22 mouse cellular contexts compared by ENCODE assay signal in the genomic region with DNA sequence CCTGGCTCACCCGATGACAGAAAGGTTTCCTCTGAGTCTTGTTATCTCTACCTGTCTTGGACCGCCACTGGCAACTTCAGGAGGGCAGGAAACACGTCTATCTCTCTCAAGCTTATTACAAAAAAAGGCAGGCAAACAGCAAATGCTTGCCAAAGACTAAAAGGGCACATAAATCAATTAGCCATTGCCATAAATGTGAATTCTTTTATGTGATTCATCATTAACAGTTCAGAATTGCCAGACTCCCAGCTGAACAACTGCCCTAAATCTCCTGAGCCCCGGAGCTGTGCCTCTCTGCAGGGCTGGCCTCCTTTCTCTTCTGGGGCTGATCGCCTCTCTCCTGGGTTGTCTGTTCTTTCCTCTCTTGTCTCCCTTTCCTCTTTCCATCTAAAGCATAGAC.
DNase-seq lines count a peak whose midpoint lies in the region; ATAC-seq lines count a peak whose summit lies in the region.
"Had no signal": no experiment of that assay in that cellular context is flagged by ENCODE, and none has a peak within 500 bp of the region (broad histone marks: within the 10 kb centered on the region; RNA-seq: fewer than 3 reads in every experiment).

No protein-coding gene starts in this region.

- H3K27ac ChIP-seq in heart, embryonic 12.5 days (ENCODE audit: poor library complexity, severe bottlenecking) = no peak overlapping the region
- peak overlapping the region; percentile 7; the same call in 1 of the 2 replicates for H3K27ac ChIP-seq in limb, embryonic 10.5 days
- H3K27ac ChIP-seq in forebrain, embryonic 14.5 days (ENCODE audit: low read depth, low read length) = no peak overlapping the region
- H3K27ac ChIP-seq: embryonic facial prominence, embryonic 12.5 days; forebrain, embryonic 12.5 days; heart, embryonic 13.5 days; hindbrain, embryonic 15.5 days had no signal

- no peak for ATAC-seq in heart, embryonic 12.5 days (ENCODE audit: insufficient number of reproducible peaks, low FRiP score)
- no peak for ATAC-seq in forebrain, embryonic 14.5 days
- ATAC-seq: forebrain, postnatal 0 days; intestine, embryonic 16.5 days had no signal

- WGBS in heart, embryonic 12.5 days = 16% methylated on average over 5 of the region's 5 CpGs
- 27% methylated on average over 5 of the region's 5 CpGs for WGBS in limb, embryonic 10.5 days
- 59% methylated on average over 5 of the region's 5 CpGs for WGBS in forebrain, embryonic 14.5 days

- no peak overlapping the region for H3K4me3 ChIP-seq in heart, embryonic 12.5 days
- no peak overlapping the region for H3K4me3 ChIP-seq in limb, embryonic 10.5 days
- H3K4me3 ChIP-seq in forebrain, embryonic 14.5 days (ENCODE audit: low read depth, low read length) = no peak overlapping the region
- H3K4me3 ChIP-seq: embryonic facial prominence, embryonic 12.5 days; forebrain, embryonic 12.5 days; heart, embryonic 13.5 days; hindbrain, embryonic 15.5 days had no signal

- H3K4me1 ChIP-seq in heart, embryonic 12.5 days (replicated peaks) = peaks cover 28% of the 10 kb centered on the region
- peaks cover 52% of the 10 kb centered on the region for H3K4me1 ChIP-seq in limb, embryonic 10.5 days
- H3K4me1 ChIP-seq in forebrain, embryonic 14.5 days (ENCODE audit: control insufficient read depth, insufficient read depth, low read length) = peaks cover 5% of the 10 kb centered on the region; the same call in 1 of the 2 replicates
- H3K4me1 ChIP-seq: embryonic facial prominence, embryonic 12.5 days had no signal

- H3K36me3 ChIP-seq in heart, embryonic 12.5 days = no peaks in the 10 kb centered on the region
- H3K36me3 ChIP-seq in limb, embryonic 10.5 days = no peaks in the 10 kb centered on the region
- no peaks in the 10 kb centered on the region for H3K36me3 ChIP-seq in forebrain, embryonic 14.5 days (ENCODE audit: control insufficient read depth, insufficient read depth, low read length)
- H3K36me3 ChIP-seq: embryonic facial prominence, embryonic 12.5 days; forebrain, embryonic 12.5 days; heart, embryonic 13.5 days; hindbrain, embryonic 15.5 days had no signal

- no peaks in the 10 kb centered on the region; the same call in 1 of the 2 replicates for H3K9me3 ChIP-seq in heart, embryonic 12.5 days (replicated peaks)
- H3K9me3 ChIP-seq in limb, embryonic 10.5 days (replicated peaks) = no peaks in the 10 kb centered on the region
- H3K9me3 ChIP-seq in forebrain, embryonic 14.5 days (replicated peaks; ENCODE audit: control insufficient read depth, low read length) = no peaks in the 10 kb centered on the region
- H3K9me3 ChIP-seq: embryonic facial prominence, embryonic 12.5 days; forebrain, embryonic 12.5 days; heart, embryonic 13.5 days; hindbrain, embryonic 15.5 days had no signal

- no peak overlapping the region for H3K4me2 ChIP-seq in heart, embryonic 12.5 days
- no peak overlapping the region for H3K4me2 ChIP-seq in forebrain, embryonic 14.5 days (ENCODE audit: low read length)
- H3K4me2 ChIP-seq: embryonic facial prominence, embryonic 12.5 days; forebrain, embryonic 12.5 days; heart, embryonic 13.5 days; hindbrain, embryonic 15.5 days had no signal

- H3K27me3 ChIP-seq in heart, embryonic 12.5 days (replicated peaks) = no peaks in the 10 kb centered on the region
- H3K27me3 ChIP-seq in limb, embryonic 10.5 days (ENCODE audit: low read depth, poor library complexity, severe bottlenecking) = no peaks in the 10 kb centered on the region; the same call in 1 of the 2 replicates
- H3K27me3 ChIP-seq in forebrain, embryonic 14.5 days (replicated peaks; ENCODE audit: control insufficient read depth, insufficient read depth, low read length) = no peaks in the 10 kb centered on the region
- H3K27me3 ChIP-seq: CH12.LX; embryonic facial prominence, embryonic 12.5 days; heart, embryonic 13.5 days; hindbrain, embryonic 15.5 days had no signal

- DNase-seq in heart, adult 11 months = peak; percentile 34
- peak; percentile 60 for DNase-seq in 3T3-L1 (ENCODE audit: low read depth, low spot score)
- DNase-seq in NIH3T3 (ENCODE audit: low read depth) = peak; percentile 72
- DNase-seq in limb, embryonic 10.5 days (ENCODE audit: low spot score) = no peak
- DNase-seq in forebrain, embryonic 14.5 days (ENCODE audit: low spot score) = no peak
- no peak for DNase-seq in urinary bladder, postnatal 36 days (ENCODE audit: low spot score in 2 of 2)
- no peak for DNase-seq in right cerebral cortex, postnatal 36 days (ENCODE audit: low spot score in 2 of 2)
- DNase-seq: adrenal gland, postnatal 14 days; cerebellum, adult 18-20 months; cerebellum, adult 9-11 months; embryo, embryonic 11 days; forebrain, postnatal 0 days; gastrocnemius, postnatal 36 days; heart, adult 18-20 months; heart, postnatal 36 days had no signal

- H3K9ac ChIP-seq in heart, embryonic 12.5 days = no peak overlapping the region
- H3K9ac ChIP-seq in forebrain, embryonic 14.5 days (ENCODE audit: low read length) = no peak overlapping the region
- H3K9ac ChIP-seq: embryonic facial prominence, embryonic 12.5 days; forebrain, embryonic 12.5 days; forebrain, postnatal 0 days; heart, embryonic 13.5 days; hindbrain, embryonic 15.5 days had no signal

Comparison
In these comparisons a context has a peak if more than half of its experiments do, and no peak if none do; other contexts are left out.
1. DNase-seq: peak in heart, adult 11 months (single experiment), 3T3-L1 (single experiment) and NIH3T3 (single experiment); none in limb, embryonic 10.5 days (single experiment), forebrain, embryonic 14.5 days (single experiment), urinary bladder, postnatal 36 days (0 of 2) and right cerebral cortex, postnatal 36 days (0 of 2).